Mouse (Mus musculus) adrenal gland, adult 18-20 months (tissue): ENCODE results near the gene Nktr. TPM values are rescaled to one million over a fixed set of nuclear protein-coding genes. Genes with fewer than 3 reads are reported as not detected.

ENCODE experiments used
- DNase-seq, 2 experiments: peaks; one replicate each; pipeline ENCODE4 v3.0.0; 2021 to 2022; ENCODE audit warnings: low spot score in 2 of 2
- long read RNA-seq, 2 experiments: library from polyadenylated mRNA; stranded (forward); transcript quantifications; one replicate each; pipeline ENCODE4 v2.0.0; 2021
- total RNA-seq, 2 experiments: library from RNA; stranded (reverse); gene quantifications; 1 replicate in 1 of 2; 2 replicates in 1 of 2; pipeline ENCODE4 v1.2.3; 2021

Gene Nktr
- total RNA-seq, result 10 to 100 TPM; 61.9 to 62.7 TPM
- long read RNA-seq, experiment 1, result 0 reads
- long read RNA-seq, experiment 2, partial matches to known transcripts, result 6 of 9 reads
- long read RNA-seq, experiment 2, other reads (novel, unspliced or antisense), result 3 of 9 reads

DNA sequence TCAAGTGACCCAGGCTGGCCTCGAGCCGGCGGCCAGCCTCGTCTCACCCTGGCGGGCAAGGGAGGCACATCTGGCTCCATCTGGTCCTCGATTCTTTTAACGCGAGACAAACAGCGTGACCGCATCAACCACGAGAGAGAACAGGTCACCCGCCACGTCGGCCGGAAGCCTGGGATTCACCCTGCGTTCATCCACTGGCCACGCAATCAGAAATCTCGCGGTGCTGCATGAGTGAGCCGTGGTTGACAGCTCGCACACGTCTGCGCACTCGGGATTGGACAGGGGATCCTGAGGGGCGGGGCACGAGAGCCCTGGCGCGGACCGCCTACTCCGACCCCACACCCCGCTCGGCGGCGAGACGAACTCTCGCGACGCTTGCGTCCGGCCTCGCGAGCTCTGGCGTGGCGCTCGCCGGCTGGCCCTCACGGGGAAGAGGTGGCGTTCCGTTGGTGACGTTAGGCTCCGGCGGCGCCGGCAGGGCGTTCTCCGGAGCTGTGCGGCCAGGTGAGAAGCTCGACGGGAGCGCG, at the start of gene Nktr:
Gene Nktr, plus strand, starts transcription at position 378 of the 527 bp plus-strand sequence.
- DNase-seq, result peak; percentile 96

GRCm38 (mm10) chr9:121669348-121669791, 49.6 kb upstream of the Nktr start:
- peak; percentile 38 to 50 for DNase-seq

GRCm38 (mm10) chr9:121671300-121671699, 47.7 kb upstream of the Nktr start:
- peak; percentile 33 to 34 for DNase-seq

GRCm38 (mm10) chr9:121672311-121672710, 46.7 kb upstream of the Nktr start:
- no peak for DNase-seq

- DNase-seq, result no peak
These were observed 45.3 kb upstream of the Nktr start for GRCm38 (mm10) chr9:121673716-121674115.

- DNase-seq, result no peak
These were observed 44.0 kb upstream of the Nktr start for GRCm38 (mm10) chr9:121675011-121675410.

GRCm38 (mm10) chr9:121675556-121675955, 43.4 kb upstream of the Nktr start:
- DNase-seq, result no peak

DNA sequence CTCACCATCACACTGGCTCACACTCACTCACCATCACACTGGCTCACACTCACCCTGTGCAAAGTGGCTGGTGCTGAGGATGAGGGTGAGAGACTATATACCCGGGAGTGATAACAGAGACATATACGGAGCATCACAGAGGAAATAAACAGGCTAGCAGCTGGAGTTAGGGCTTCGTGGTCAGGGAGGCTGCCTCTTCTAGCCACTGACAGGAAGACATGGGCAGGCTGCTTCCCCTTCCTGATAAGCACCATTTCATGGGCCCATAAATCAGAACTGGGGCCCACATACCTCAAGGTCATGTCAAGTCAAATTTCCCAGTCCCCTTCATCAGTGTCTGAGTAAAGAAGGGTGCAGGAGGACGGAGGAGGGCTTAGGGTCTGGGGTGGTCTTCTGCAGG, 41.9 kb upstream of the Nktr start:
- no peak for DNase-seq

DNA sequence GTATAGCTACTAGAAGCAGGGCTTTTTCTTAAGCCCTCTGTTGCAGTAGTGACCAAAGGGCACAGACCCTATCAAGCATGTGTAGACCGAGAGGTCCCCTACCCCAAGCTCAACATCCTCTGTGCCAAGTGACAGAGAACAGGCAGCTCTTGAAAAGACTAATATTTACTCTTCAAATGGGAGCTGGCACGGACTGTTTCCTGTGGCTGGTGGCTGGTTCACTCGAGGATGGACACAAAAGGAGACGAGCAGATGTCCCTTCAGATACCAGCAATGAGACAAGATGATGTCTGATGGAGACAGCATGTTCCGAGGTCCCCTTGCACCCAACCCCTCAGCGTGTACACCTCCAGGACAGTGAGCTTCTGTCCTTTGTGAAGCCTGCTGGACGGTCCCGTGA, 41.5 kb upstream of the Nktr start:
- DNase-seq, result no peak

GRCm38 (mm10) chr9:121679549-121679948, 39.4 kb upstream of the Nktr start:
- peak in 1 of 2 experiments; percentile 40 for DNase-seq

- DNase-seq, result no peak
These were observed 37.8 kb upstream of the Nktr start for GRCm38 (mm10) chr9:121681191-121681590.

DNA sequence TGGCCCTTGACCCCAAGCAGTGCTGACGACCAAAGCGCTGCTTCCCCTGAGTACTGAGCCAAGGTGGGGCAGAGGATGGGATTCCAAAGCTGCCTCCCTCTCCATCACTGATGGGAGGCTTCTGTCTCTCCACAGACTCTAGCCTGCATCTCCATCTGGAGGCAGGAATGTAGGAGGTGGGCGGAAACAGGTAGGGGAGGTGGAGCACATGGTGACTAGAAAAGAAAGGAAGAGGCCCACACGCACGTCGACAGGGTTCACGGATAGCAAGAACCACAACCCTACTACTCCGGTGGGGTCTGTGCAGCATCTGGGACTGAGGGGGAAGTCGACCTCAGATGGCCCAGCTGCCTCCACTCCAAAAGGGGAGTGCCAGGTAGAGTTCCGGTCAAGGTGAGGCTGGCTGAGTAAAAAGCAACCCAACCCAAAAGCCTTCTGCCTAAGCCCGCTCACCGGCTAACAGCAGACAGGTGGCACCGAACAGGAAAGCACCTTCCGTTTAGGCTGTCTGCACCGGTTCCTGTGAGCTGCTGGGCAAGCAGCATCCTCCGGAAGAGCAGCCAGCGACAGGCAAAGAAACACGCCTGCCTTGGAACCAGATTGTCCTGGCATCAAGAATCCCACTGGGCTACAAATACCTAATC, 36.8 kb upstream of the Nktr start:
- DNase-seq, result no peak

- DNase-seq, result no peak
These were observed 34.3 kb upstream of the Nktr start for GRCm38 (mm10) chr9:121684702-121685101.

DNA sequence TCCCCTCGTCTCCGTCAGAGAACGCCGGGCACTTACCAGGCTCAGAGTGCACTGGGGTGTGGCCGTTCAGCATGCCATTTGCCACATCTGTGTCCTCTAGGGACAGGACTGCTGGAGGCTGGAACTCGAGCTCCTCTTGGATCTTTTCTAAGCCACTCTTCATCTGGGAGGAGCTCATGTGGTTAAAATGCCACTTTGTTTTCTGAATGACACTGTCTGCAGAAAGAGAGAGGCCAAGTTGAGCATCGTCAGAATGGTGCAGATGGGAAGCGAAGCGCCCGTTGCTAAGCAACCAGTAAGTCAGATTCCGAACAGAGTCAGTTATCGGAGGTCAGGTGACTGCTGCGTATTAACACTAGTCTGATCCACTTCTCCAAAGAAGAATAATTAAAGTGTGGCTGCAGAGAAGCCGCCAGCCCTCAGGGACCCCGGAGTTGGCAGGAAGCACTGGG, 28.7 kb upstream of the Nktr start:
- DNase-seq, result no peak

DNA sequence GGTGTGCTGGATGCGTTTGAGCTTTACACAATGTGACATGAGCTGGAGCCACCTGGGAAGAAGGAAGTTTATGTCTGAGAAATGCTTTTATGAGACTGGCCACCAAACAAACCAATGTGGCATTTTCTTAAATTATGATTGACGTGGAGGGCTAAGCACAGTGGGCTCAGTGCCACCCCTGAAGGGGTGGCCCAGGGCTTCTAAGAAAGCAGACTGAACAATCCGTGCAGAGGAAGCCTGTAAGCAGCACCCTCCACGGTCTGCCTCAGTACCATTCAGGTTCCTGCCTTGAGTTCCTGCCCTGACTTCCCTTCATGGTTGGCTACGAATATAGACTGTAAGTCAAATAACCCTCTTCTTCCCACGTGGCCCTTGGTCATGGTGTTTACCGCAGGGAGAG, 28.2 kb upstream of the Nktr start:
- DNase-seq, result no peak

- DNase-seq, result no peak
These were observed 24.2 kb upstream of the Nktr start for GRCm38 (mm10) chr9:121694736-121695135.

DNA sequence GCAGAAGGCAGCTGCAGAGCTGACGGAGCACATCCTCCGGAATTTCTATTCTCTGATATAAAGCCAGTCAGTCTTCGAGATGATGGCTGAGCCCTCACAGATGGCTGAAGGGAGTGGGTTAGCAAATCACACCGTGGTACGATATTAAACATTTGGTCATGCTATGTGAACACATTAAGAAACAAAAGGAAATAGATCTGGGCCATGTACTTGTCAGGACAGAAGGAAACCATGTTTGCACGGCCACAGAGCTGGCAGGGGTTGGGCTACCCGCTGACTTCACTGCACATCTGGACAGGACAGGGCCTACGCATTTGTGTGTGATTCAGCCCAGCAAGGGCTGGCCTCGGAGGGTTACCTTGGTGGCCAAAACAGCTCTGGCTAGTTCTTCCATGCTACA, 22.3 kb upstream of the Nktr start:
- no peak for DNase-seq

GRCm38 (mm10) chr9:121697150-121698049, 21.6 kb upstream of the Nktr start:
- peak; percentile 54 to 60 for DNase-seq

- no peak for DNase-seq
These were observed 14.7 kb upstream of the Nktr start for GRCm38 (mm10) chr9:121704261-121704645.

DNA sequence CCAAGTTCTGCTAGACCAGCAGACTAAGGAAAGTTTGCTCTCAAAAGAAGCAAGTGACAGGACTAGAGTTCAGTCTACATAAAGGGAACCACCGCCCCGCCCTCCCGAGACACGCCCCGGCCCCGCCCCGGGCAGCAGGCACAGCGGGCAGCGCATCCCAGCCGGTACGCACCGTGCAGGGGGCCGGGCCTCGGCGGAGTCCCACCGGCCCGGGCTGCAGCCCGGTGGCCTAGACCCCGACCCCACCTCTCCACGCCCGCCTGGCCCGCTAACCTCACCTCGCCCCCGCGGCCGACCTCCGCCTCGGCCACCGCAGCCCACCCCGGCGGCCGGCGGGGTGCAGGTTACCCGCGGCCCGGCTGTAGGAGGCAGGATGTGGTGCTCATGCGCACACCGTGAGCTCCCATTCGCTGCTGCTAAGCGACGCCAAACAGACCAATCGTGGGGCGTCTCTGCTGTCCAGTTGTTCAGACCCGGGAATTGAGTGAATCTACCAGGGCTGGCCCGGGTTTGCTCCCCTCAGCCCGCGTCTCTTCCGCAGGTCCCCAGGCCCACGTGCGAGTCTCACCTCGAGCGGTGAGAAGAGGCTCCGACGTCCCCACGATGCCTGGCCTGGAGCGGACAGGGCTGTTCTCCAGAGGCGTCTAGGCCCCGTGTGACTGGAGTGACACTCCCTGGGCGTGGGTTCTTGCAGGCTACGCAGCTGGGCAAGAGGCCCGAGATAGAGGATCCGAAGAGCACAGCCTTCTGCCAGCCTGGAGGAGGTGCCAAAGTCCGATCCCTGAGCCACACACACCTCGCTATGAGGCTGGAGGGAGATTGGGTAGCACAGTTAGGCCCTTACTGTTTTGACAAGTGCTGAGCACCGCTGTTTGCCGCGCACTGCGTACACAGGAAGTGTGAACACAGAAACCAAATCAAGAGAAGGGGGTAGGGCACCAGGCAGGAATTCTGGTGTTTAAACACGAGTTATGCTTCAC, 14.0 kb upstream of the Nktr start, which contains the start of gene Sec22c:
Gene Sec22c, minus strand, starts transcription at position 845 of the 980 bp plus-strand sequence.
- DNase-seq, result peak; percentile 84 to 88
